In genomic region chr19:7128551-7129475, GRCm38 (mm10) we compare ENCODE assay signal across 12 mouse cellular contexts. TPM values are rescaled to one million over a fixed set of nuclear protein-coding genes. Genes with fewer than 3 reads are reported as not detected.
DNase-seq lines count a peak whose midpoint lies in the region; ATAC-seq and TF ChIP-seq lines count a peak whose summit lies in the region.
"Had no signal": no experiment of that assay in that cellular context is flagged by ENCODE, and none has a peak within 500 bp of the region (broad histone marks: within the 10 kb centered on the region; RNA-seq: fewer than 3 reads in every experiment).

No protein-coding gene starts in this region.

- TF ChIP-seq POLR2A in heart, adult 2 months (IDR thresholded peaks at IDR 0.05; ENCODE audit: insufficient read depth, low read depth, low read length), result no peak

- peak; percentile 35 for ATAC-seq in forebrain, embryonic 14.5 days
- 0 out of 2 replicates have a peak, but pooled peaks have one; percentile 31 for ATAC-seq in midbrain, embryonic 15.5 days (replicated peaks)
- ATAC-seq: lung, postnatal 0 days had no signal

- peaks cover 50% of the 10 kb centered on the region for H3K27me3 ChIP-seq in heart, embryonic 10.5 days (ENCODE audit: insufficient read depth, poor library complexity, severe bottlenecking)
- no peaks in the 10 kb centered on the region for H3K27me3 ChIP-seq in forebrain, embryonic 14.5 days (replicated peaks; ENCODE audit: control insufficient read depth, insufficient read depth, low read length)
- H3K27me3 ChIP-seq in midbrain, embryonic 15.5 days (replicated peaks), result no peaks in the 10 kb centered on the region
- H3K27me3 ChIP-seq in heart, adult 2 months (ENCODE audit: control insufficient read depth, insufficient read depth, low read length), result no peaks in the 10 kb centered on the region

- peak overlapping the region; percentile 43; the same call in 1 of the 2 replicates for H3K9ac ChIP-seq in forebrain, embryonic 14.5 days (ENCODE audit: low read length)
- no peak overlapping the region for H3K9ac ChIP-seq in midbrain, embryonic 15.5 days
- H3K9ac ChIP-seq in heart, adult 2 months (ENCODE audit: low read depth, low read length), result no peak overlapping the region
- H3K9ac ChIP-seq: heart, embryonic 15.5 days had no signal

- H3K79me2 ChIP-seq in heart, adult 2 months (replicated peaks; ENCODE audit: control insufficient read depth, insufficient read depth, low read length), result no peaks in the 10 kb centered on the region

- intact Hi-C loops in heart, adult 2 months (cut with DNase I), result no loop called here

- no peak overlapping the region for H3K4me2 ChIP-seq in forebrain, embryonic 14.5 days (ENCODE audit: low read length)
- no peak overlapping the region for H3K4me2 ChIP-seq in midbrain, embryonic 15.5 days
- H3K4me2 ChIP-seq: heart, embryonic 15.5 days had no signal

- TF ChIP-seq EP300 in heart, adult 2 months (IDR thresholded peaks at IDR 0.05; ENCODE audit: insufficient read depth, low read depth, low read length), result no peak

- TF ChIP-seq CTCF in heart, adult 2 months (IDR thresholded peaks at IDR 0.05), result no peak

- no peaks in the 10 kb centered on the region for H3K36me3 ChIP-seq in heart, embryonic 10.5 days
- no peaks in the 10 kb centered on the region for H3K36me3 ChIP-seq in forebrain, embryonic 14.5 days (ENCODE audit: control insufficient read depth, insufficient read depth, low read length)
- H3K36me3 ChIP-seq in midbrain, embryonic 15.5 days (replicated peaks), result no peaks in the 10 kb centered on the region
- no peaks in the 10 kb centered on the region for H3K36me3 ChIP-seq in heart, adult 2 months (ENCODE audit: control insufficient read depth, insufficient read depth, low read length)
- H3K36me3 ChIP-seq: heart, embryonic 15.5 days had no signal

- no peak for DNase-seq in heart, embryonic 10.5 days (ENCODE audit: low spot score)
- DNase-seq in heart, adult 8-10 months (ENCODE audit: low spot score), result no peak
- DNase-seq in cerebellum, postnatal 14 days, result peak; percentile 85 to 87
- DNase-seq in forebrain, embryonic 14.5 days (ENCODE audit: low spot score), result no peak
- DNase-seq in gastrocnemius, adult 8-10 months (ENCODE audit: low spot score in 2 of 2), result no peak
- no peak for DNase-seq in heart, adult 2 months
- DNase-seq in urinary bladder, postnatal 36 days (ENCODE audit: low spot score in 2 of 2), result no peak
- DNase-seq: adrenal gland, adult 2 months; kidney, postnatal 4 days had no signal

- H3K4me3 ChIP-seq in heart, embryonic 10.5 days, result no peak overlapping the region
- H3K4me3 ChIP-seq in forebrain, embryonic 14.5 days (ENCODE audit: low read depth, low read length), result no peak overlapping the region
- H3K4me3 ChIP-seq in midbrain, embryonic 15.5 days, result no peak overlapping the region
- no peak overlapping the region for H3K4me3 ChIP-seq in heart, adult 2 months
- H3K4me3 ChIP-seq: heart, embryonic 15.5 days had no signal

- 66% methylated on average over 19 of the region's 19 CpGs for WGBS in heart, embryonic 10.5 days
- WGBS in forebrain, embryonic 14.5 days, result 34% methylated on average over 19 of the region's 19 CpGs
- 32% methylated on average over 19 of the region's 19 CpGs for WGBS in midbrain, embryonic 15.5 days
- WGBS in heart, adult 2 months, result 65% methylated on average over 19 of the region's 19 CpGs

- H3K27ac ChIP-seq in heart, embryonic 10.5 days, result peak overlapping the region; percentile 74; the same call in 1 of the 2 replicates
- H3K27ac ChIP-seq in forebrain, embryonic 14.5 days (ENCODE audit: low read depth, low read length), result peak overlapping the region; percentile 65; the same call in 1 of the 2 replicates
- H3K27ac ChIP-seq in midbrain, embryonic 15.5 days, result peak overlapping the region; percentile 50
- H3K27ac ChIP-seq in heart, adult 2 months, result no peak overlapping the region; the same call in 1 of the 2 replicates

- H3K4me1 ChIP-seq in heart, embryonic 10.5 days, result peaks cover 49% of the 10 kb centered on the region
- peaks cover 28% of the 10 kb centered on the region for H3K4me1 ChIP-seq in forebrain, embryonic 14.5 days (ENCODE audit: control insufficient read depth, insufficient read depth, low read length)
- H3K4me1 ChIP-seq in midbrain, embryonic 15.5 days, result peaks cover 30% of the 10 kb centered on the region
- H3K4me1 ChIP-seq in heart, adult 2 months (ENCODE audit: control insufficient read depth, insufficient read depth, low read length), result peaks cover 6% of the 10 kb centered on the region; the same call in 1 of the 2 replicates

- H3K9me3 ChIP-seq in heart, embryonic 10.5 days, result no peaks in the 10 kb centered on the region
- H3K9me3 ChIP-seq in forebrain, embryonic 14.5 days (replicated peaks; ENCODE audit: control insufficient read depth, low read length), result no peaks in the 10 kb centered on the region
- H3K9me3 ChIP-seq in midbrain, embryonic 15.5 days, result no peaks in the 10 kb centered on the region
- H3K9me3 ChIP-seq: heart, embryonic 15.5 days had no signal

RNA-seq across cellular contexts. Expression of gene Flrt1, which starts 23.3 kb away (rescaled TPM):
- polyA plus RNA-seq in heart, embryonic 10.5 days (2016; fragmentation: Nextera tagmentation; extraction: Ambion mirVana), result 0.53 and 1.0 TPM in 2 replicates
- 1 to 10 TPM in 3 of 4 experiments, under 1 TPM in 1; 0.92 to 2.0 (median 1.4) TPM for total RNA-seq in heart, adult 8-10 months (2022)
- polyA plus RNA-seq in forebrain, embryonic 14.5 days (2014; fragmentation: Nextera tagmentation; extraction: Ambion mirVana), result 9.5 and 12.2 TPM in 2 replicates
- 12.2 and 12.5 TPM in 2 replicates for polyA plus RNA-seq in midbrain, embryonic 15.5 days (2015; fragmentation: Nextera tagmentation; extraction: Ambion mirVana)
- total RNA-seq in gastrocnemius, adult 8-10 months (2022), result 1 to 10 TPM in 3 of 4 experiments, under 1 TPM in 1; 0.83 to 2.9 (median 1.7) TPM
- total RNA-seq in heart, adult 2 months (2021), result 1 to 10 TPM; 1.1 to 1.2 TPM
- 0.84 and 0.94 TPM in 2 replicates for polyA plus RNA-seq in heart, adult 2 months (2012; rRNA removed)

Comparison
In these comparisons a context has a peak if more than half of its experiments do, and no peak if none do; other contexts are left out.
1. DNase-seq: peak in cerebellum, postnatal 14 days (2 of 2); none in heart, embryonic 10.5 days (single experiment), heart, adult 8-10 months (single experiment), forebrain, embryonic 14.5 days (single experiment), gastrocnemius, adult 8-10 months (0 of 2), heart, adult 2 months (0 of 2) and urinary bladder, postnatal 36 days (0 of 2).